Mouse (Mus musculus): ENCODE data around the gene Pard3b. TPM values are rescaled to one million over a fixed set of nuclear protein-coding genes. Genes with fewer than 3 reads are reported as not detected.

The Pard3b gene
- 5.2 and 5.9 TPM in 2 replicates for polyA plus RNA-seq (2012; rRNA removed; ENCODE audit: low replicate concordance)

GRCm38 (mm10) chr1:61638347-61639111 is at the start of gene Pard3b:
Gene Pard3b, plus strand, starts transcription at chr1:61638824.

